Mouse (Mus musculus) hindbrain, embryonic 12.5 days (tissue): ENCODE measurements around the gene Il6ra. TPM values are rescaled to one million over a fixed set of nuclear protein-coding genes. Genes with fewer than 3 reads are reported as not detected.

Experiments used
- ATAC-seq: fragments of 200-750 bp; cut with Nextera tagmentation; 2 replicates; pipeline ENCODE4 v1.8.0; 2017; ENCODE audit warnings: moderate TSS enrichment; ENCODE audit not compliant: low FRiP score
- H3K27ac ChIP-seq: fragments of 300-500 bp; sonication (generic); 2 replicates; pipeline ENCODE4 v1.5.1; 2016; ENCODE audit warnings: mild to moderate bottlenecking
- H3K27me3 ChIP-seq: fragments of 300-500 bp; sonication (generic); 2 replicates; pipeline ENCODE4 v1.6.1; 2016; ENCODE audit warnings: mild to moderate bottlenecking
- H3K36me3 ChIP-seq: fragments of 300-500 bp; sonication (generic); 2 replicates; pipeline ENCODE4 v1.6.1; 2016; ENCODE audit warnings: mild to moderate bottlenecking
- H3K4me1 ChIP-seq: fragments of 300-500 bp; sonication (generic); 2 replicates; pipeline ENCODE4 v1.6.1; 2016
- H3K4me2 ChIP-seq: fragments of 300-500 bp; sonication (generic); replicated peaks from 2 replicates; pipeline ENCODE4 v1.6.1; 2016; ENCODE audit warnings: mild to moderate bottlenecking
- H3K4me3 ChIP-seq: fragments of 300-500 bp; sonication (generic); 2 replicates; pipeline ENCODE4 v1.5.1; 2016; ENCODE audit warnings: mild to moderate bottlenecking
- H3K9ac ChIP-seq: fragments of 300-500 bp; sonication (generic); 2 replicates; pipeline ENCODE4 v1.6.1; 2016; ENCODE audit warnings: mild to moderate bottlenecking, moderate library complexity
- H3K9me3 ChIP-seq: fragments of 300-500 bp; sonication (generic); replicated peaks from 2 replicates; pipeline ENCODE4 v1.6.1; 2016; ENCODE audit warnings: mild to moderate bottlenecking
- WGBS: fragments of 180-500 bp; shearing (Covaris S2); methylation state at CpG from one replicate; pipeline ENCODE4 v1.1.7; 2016; 5-methylcytosine and 5-hydroxymethylcytosine counted together
- polyA plus RNA-seq: library from polyadenylated mRNA; unstranded; fragments of >200 nt; fragmentation: Nextera tagmentation; extraction: Ambion mirVana; gene quantifications from 2 replicates; pipeline ENCODE4 v1.2.1, GENCODE M21; 2016

Gene Il6ra
- polyA plus RNA-seq, 1 experiment from 2014 or later = 0.66 TPM

DNA sequence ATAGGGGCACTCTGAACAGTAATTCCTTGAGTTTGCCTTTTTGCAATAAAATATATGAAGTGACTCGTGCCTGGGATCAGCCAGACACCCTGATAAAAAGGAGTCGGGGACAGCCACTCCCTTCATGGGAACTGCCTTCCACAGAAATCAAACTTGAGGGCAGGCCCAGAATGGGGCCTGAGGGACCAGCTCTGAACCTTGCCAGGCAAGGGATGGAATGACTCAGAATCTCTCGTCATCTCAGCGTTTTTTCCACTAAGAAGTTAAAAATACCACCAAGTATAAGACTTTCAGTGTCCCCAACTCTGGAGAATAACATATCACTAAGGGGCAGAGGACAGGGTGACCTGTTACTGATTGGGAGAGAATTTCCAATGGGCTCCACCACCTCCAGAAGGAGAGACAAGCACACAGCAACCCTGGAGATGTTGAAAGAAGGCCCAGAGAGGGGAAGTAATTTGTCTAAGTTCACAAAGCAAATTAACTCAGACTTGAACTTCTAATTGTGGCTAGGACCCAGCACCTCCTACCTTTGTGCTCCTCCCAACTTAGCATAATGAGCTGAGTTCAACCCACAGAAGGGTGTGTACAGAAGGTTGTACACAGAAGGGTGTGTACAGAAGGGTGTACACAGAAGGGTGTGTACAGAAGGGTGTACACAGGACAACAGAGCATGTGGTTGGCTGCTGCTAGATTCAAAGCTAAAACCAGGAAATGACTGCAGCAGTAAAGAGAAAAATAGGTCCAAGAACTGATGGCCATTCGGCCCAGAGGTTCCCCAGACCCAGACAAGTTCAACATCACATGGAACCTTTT lies 32.8 kb downstream of the Il6ra start:
- WGBS = 85% methylated on average over 5 of the region's 5 CpGs
- Histone ChIP-seq H3K9ac (no peak overlapping the region), H3K4me2 (no peak overlapping the region), H3K4me1 (no peaks in the 10 kb centered on the region), H3K36me3 (no peaks in the 10 kb centered on the region), H3K27ac (no peak overlapping the region), H3K4me3 (no peak overlapping the region), H3K9me3 (no peaks in the 10 kb centered on the region; the same call in 1 of the 2 replicates), H3K27me3 (no peaks in the 10 kb centered on the region)
- no peak for ATAC-seq

DNA sequence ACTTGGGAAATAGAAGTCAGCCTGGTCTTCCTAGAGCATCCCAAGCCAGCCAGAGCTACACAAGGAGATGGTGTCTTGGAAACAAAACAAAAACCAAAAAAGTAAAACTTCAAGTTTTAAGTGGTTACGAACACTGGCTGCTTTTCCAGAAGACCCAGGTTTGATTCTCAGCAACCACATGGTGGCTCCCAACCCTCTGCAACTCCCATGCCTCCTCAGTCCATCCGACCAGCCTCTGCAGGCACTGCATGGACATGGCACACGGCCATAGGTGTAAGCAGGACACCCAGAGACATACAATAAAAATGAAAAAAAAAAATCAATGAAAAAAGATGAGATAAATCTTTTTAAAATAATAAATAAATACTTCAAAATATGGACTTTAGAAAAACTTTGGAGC lies 33.7 kb downstream of the Il6ra start:
- H3K4me3 ChIP-seq = no peak overlapping the region
- 66% methylated on average over 3 of the region's 3 CpGs for WGBS
- no peak overlapping the region for H3K27ac ChIP-seq
- no peak overlapping the region for H3K4me2 ChIP-seq
- no peaks in the 10 kb centered on the region for H3K36me3 ChIP-seq
- H3K27me3 ChIP-seq = no peaks in the 10 kb centered on the region
- ATAC-seq = no peak
- H3K4me1 ChIP-seq = no peaks in the 10 kb centered on the region
- no peak overlapping the region for H3K9ac ChIP-seq
- H3K9me3 ChIP-seq = no peaks in the 10 kb centered on the region; the same call in 1 of the 2 replicates

DNA sequence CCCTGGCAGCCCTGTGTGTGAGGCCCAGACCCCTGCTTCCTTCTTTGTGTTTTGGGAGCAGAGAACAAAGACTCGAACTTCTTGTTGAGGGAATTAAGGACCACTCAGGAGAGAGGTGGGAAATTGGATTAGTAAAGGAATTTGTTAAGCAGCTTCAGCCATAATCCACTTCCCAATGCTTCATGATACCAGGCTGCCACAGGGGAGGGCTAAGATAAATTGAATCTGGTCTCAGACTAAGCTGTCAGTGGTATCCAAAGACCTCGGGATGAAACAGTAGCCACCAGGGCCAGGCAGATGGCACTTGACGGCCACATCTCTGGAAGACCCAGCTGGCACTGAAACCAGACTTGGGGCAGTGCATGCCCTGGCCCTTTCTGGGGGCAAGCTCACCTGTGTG lies 34.5 kb downstream of the Il6ra start:
- WGBS = 40% methylated on average over 3 of the region's 3 CpGs

DNA sequence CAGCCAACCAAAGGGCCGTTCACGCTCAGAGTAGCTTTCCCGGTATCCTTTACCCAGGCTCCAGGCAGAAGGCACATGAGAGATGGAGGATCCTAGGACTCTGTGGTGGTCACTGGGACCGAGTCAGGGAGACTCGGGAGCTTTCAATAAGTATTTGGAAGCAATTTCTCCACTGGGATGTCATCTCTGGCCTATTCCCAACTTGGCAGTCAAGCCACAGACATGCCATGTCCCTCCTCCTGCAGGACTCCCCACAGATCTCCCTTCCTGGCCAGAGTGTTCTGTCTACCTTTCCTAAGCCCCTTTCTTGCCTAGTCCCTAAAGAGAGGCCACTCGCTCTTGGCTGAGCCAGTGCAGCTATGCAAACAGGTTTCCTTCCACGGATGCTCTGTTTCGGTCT lies 35.9 kb downstream of the Il6ra start:
- Histone ChIP-seq H3K9me3 (no peaks in the 10 kb centered on the region; the same call in 1 of the 2 replicates), H3K9ac (no peak overlapping the region), H3K27me3 (no peaks in the 10 kb centered on the region), H3K36me3 (no peaks in the 10 kb centered on the region), H3K4me3 (no peak overlapping the region), H3K4me2 (no peak overlapping the region), H3K4me1 (no peaks in the 10 kb centered on the region), H3K27ac (no peak overlapping the region)
- no peak for ATAC-seq
- 88% methylated on average over 8 of the region's 8 CpGs for WGBS

More for the DNA sequence above, 34.5 kb downstream of the Il6ra start:
- Histone ChIP-seq H3K27ac (no peak overlapping the region), H3K36me3 (no peaks in the 10 kb centered on the region), H3K27me3 (no peaks in the 10 kb centered on the region), H3K4me1 (no peaks in the 10 kb centered on the region), H3K9ac (no peak overlapping the region), H3K4me2 (no peak overlapping the region), H3K9me3 (no peaks in the 10 kb centered on the region; the same call in 1 of the 2 replicates), H3K4me3 (no peak overlapping the region)
- ATAC-seq = no peak

DNA sequence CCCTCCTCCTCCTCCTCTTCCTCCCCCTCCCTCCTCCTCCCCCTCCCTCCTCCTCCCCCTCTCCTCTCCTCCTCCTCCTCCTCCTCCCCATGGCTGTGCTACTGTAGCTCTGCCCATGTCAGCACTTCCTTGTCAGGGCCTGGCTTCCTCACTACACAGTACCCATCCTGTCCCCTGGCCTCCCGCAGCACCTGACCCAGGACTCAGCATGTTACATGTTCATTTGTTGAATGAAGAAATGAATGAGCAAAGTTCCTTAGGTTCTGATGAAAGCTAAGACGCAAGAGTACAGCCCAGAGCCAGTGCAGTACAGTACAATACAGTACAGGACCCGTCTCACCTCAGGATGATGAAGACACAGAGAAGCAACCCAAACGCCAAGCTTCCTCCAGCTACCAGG lies 36.5 kb downstream of the Il6ra start:
- H3K4me2 ChIP-seq = no peak overlapping the region
- 74% methylated on average over 4 of the region's 4 CpGs for WGBS

DNA sequence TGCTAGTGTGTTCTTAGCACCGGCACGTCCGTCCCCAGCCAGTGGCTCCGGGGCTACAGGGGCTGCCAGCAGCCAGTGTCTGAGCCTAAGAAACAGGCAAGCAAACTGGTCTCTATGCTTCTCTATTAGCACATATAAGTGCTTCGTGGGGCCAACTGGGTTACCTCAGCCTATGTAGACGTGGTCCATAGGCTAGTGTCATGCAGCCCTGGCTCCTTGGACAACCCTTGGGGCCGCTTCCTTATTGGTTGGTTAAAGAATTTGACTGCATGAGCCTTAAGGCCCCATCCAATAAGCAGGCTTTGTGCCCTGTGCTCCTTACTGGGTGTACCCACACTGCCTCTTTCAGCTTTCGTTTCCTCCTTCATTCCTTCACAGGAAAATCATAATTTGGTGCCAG lies 37.2 kb downstream of the Il6ra start:
- WGBS = 86% methylated on average over 8 of the region's 8 CpGs

More for the DNA sequence above, 36.5 kb downstream of the Il6ra start:
- H3K9me3 ChIP-seq = no peaks in the 10 kb centered on the region; the same call in 1 of the 2 replicates
- ATAC-seq = no peak
- no peaks in the 10 kb centered on the region for H3K4me1 ChIP-seq
- H3K9ac ChIP-seq = no peak overlapping the region
- no peak overlapping the region for H3K27ac ChIP-seq
- H3K4me3 ChIP-seq = no peak overlapping the region
- H3K27me3 ChIP-seq = no peaks in the 10 kb centered on the region
- no peaks in the 10 kb centered on the region for H3K36me3 ChIP-seq

DNA sequence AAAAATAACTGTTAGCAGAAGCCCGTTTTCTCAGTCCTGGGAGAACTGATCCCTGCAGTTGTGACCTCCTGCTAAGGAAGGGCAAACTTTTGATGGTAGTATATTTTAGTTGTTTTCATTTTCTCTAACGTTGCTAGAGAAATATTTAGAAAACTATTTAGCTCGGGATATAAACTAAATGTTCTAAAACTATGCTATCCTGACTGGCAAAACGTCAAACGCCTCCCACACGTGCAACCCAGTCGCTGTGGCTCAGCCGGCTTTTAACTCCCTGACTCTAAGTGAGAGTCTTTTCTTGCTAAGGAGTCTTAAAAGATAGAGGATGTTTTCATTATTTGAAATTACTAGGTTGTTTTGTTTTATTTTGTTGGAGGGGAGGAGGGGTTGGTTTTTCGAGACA lies 38.0 kb downstream of the Il6ra start:
- Histone ChIP-seq H3K9me3 (no peaks in the 10 kb centered on the region; the same call in 1 of the 2 replicates), H3K4me2 (no peak overlapping the region), H3K27me3 (no peaks in the 10 kb centered on the region), H3K4me3 (no peak overlapping the region), H3K27ac (no peak overlapping the region), H3K36me3 (no peaks in the 10 kb centered on the region), H3K9ac (no peak overlapping the region), H3K4me1 (no peaks in the 10 kb centered on the region)
- no peak for ATAC-seq
- WGBS = 89% methylated on average over 9 of the region's 9 CpGs

More for the DNA sequence above, 37.2 kb downstream of the Il6ra start:
- Histone ChIP-seq H3K4me3 (no peak overlapping the region), H3K36me3 (no peaks in the 10 kb centered on the region), H3K27me3 (no peaks in the 10 kb centered on the region), H3K4me1 (no peaks in the 10 kb centered on the region), H3K9me3 (no peaks in the 10 kb centered on the region; the same call in 1 of the 2 replicates), H3K27ac (no peak overlapping the region), H3K4me2 (no peak overlapping the region), H3K9ac (no peak overlapping the region)
- ATAC-seq = no peak

DNA sequence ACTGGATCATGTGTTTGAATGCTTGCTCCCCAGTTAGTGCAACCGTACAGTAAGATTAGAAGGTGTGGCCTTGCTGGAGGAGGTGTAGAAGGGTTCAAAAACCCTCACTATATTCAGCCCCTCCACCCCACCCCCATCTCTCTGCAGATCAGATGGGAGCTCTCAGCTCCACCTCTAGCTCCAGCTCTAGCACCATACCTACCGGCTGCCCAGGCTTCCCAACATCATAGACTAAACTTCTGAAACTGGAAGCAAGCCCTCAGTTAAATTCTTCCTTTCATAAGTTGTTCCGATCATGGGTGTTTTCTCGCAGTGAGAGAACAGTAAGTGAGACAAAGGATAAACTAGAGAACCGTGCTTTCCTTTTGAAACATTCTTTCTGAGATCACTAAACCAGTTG lies 38.9 kb downstream of the Il6ra start:
- WGBS = 93% methylated on average over 5 of the region's 5 CpGs
- H3K9ac ChIP-seq = no peak overlapping the region
- H3K27ac ChIP-seq = no peak overlapping the region
- no peak for ATAC-seq
- no peaks in the 10 kb centered on the region; the same call in 1 of the 2 replicates for H3K9me3 ChIP-seq
- H3K4me3 ChIP-seq = no peak overlapping the region
- H3K27me3 ChIP-seq = no peaks in the 10 kb centered on the region
- H3K4me2 ChIP-seq = no peak overlapping the region
- H3K4me1 ChIP-seq = peaks cover 3% of the 10 kb centered on the region; the same call in 1 of the 2 replicates
- H3K36me3 ChIP-seq = no peaks in the 10 kb centered on the region

DNA sequence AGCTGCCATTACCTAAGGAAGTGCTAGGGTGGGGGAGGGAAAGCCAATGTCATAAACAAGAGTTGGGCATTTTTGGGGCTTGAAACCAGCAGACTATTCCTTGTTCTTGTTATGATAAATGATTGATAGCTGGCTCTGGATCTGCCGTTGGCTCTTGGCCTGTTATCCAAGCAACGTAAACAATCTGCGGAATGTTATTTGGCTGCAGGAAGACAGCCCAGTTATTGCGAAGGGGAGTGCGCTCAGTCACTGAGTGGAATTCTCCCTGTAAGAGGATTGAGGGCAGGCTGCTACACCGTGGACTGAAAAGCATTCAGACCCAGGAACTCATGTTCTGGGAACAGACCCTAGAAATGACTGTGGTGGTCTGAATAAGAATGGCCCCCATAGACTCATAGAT lies 40.3 kb downstream of the Il6ra start:
- no peaks in the 10 kb centered on the region for H3K36me3 ChIP-seq
- H3K27ac ChIP-seq = no peak overlapping the region
- ATAC-seq = no peak
- WGBS = 90% methylated on average over 6 of the region's 6 CpGs
- H3K27me3 ChIP-seq = no peaks in the 10 kb centered on the region
- H3K4me2 ChIP-seq = no peak overlapping the region
- no peak overlapping the region for H3K4me3 ChIP-seq
- H3K9me3 ChIP-seq = no peaks in the 10 kb centered on the region; the same call in 1 of the 2 replicates
- no peak overlapping the region for H3K9ac ChIP-seq
- peaks cover 9% of the 10 kb centered on the region for H3K4me1 ChIP-seq

DNA sequence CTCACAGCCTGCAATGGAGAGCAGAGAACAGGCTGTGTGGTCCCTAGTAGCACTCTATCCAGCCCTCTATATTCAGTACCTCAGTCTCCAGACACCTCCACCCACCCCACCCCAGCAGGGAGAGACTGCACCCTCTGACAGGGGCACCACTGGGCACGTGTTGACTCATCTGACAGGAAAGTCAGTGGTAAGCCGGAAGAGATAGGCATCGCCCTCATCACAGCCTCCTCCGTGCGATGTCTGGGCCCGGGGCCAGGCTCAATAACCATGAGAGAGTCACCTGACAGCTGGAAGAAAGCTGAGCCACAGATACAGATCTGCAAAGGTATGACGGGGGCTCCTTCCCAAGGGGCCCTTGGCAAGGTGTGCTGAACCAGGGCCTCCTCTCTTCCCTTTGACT lies 40.8 kb downstream of the Il6ra start:
- Histone ChIP-seq H3K36me3 (no peaks in the 10 kb centered on the region), H3K4me2 (no peak overlapping the region), H3K27me3 (no peaks in the 10 kb centered on the region), H3K9me3 (no peaks in the 10 kb centered on the region; the same call in 1 of the 2 replicates), H3K27ac (no peak overlapping the region), H3K4me3 (no peak overlapping the region), H3K4me1 (peaks cover 11% of the 10 kb centered on the region), H3K9ac (no peak overlapping the region)
- 84% methylated on average over 7 of the region's 7 CpGs for WGBS
- no peak for ATAC-seq

DNA sequence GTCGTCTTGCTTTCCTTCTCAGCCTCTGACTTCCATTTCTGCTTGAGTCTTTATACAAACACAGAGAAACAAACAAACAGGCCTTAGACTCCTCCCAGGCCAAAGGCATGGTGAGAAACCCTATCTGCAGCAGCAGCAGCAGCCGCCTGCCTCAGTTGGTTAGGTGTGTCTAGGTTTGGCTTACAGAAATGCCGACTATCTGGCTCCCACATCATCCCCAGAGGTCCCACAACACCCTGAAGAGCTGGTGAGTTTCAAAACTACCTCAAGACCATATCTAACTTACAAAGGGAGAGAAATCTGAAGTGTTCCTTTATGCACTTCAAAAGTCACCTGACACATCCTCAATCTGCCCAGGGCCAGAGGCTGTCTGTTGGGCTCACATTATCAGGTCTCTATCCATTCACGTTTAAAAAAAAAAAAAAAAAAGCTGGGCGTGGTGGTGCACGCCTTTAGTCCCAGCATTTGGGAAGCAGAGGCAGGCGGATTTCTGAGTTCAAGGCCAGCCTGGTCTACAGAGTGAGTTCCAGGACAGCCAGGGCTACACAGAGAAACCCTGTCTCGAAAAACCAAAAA lies 41.6 kb downstream of the Il6ra start:
- Histone ChIP-seq H3K4me3 (no peak overlapping the region), H3K4me2 (no peak overlapping the region), H3K4me1 (peaks cover 11% of the 10 kb centered on the region), H3K27ac (no peak overlapping the region), H3K9ac (no peak overlapping the region), H3K27me3 (no peaks in the 10 kb centered on the region), H3K9me3 (no peaks in the 10 kb centered on the region), H3K36me3 (no peaks in the 10 kb centered on the region)
- WGBS = 75% methylated on average over 8 of the region's 8 CpGs
- ATAC-seq = no peak

DNA sequence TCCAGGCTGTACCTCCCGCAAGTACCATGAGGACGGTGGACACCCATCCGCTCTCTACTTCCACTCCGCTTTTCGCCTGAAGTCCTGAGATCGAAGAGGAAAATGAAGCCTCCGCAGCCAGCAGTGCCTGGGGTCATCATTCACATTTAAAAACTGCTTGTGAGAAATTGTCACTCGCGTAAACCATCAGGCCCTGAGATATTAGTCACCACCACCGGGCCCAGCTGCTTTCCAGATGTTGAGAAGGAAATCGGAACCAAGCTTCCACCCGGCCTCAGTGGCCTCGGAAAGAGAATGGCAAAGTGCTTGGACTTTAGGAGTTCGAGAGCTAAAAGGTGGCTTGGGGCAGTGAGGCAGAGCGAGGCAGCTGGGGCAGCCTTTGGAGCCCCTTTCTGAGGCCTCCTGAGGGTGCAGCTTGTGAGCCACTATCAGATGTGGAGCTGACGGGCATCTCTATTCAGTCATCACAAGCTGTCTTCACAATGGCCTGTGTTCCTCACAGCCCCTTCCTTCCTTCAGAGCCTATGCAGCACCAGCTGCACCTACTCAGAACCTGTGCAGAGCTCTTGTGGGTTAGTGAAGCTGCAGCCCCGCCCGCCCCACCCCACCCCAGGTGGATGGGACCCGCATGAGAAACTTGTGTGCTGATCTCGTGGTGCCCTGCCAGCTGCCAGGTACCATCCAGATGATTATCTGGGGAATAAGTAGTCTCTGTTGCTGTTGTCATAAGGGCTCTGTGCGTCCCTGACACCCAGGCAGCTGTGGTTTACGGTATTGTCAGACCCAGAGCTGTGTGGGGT lies 42.3 kb downstream of the Il6ra start:
- no peaks in the 10 kb centered on the region for H3K9me3 ChIP-seq
- no peaks in the 10 kb centered on the region for H3K27me3 ChIP-seq
- H3K36me3 ChIP-seq = no peaks in the 10 kb centered on the region
- H3K4me2 ChIP-seq = no peak overlapping the region
- H3K27ac ChIP-seq = no peak overlapping the region
- H3K4me1 ChIP-seq = peaks cover 11% of the 10 kb centered on the region
- H3K9ac ChIP-seq = no peak overlapping the region
- H3K4me3 ChIP-seq = no peak overlapping the region
- WGBS = 67% methylated on average over 22 of the region's 22 CpGs
- ATAC-seq = no peak
